Mouse (Mus musculus) erythroblast, adult 5-6 weeks (primary cell): ENCODE measurements at regions not wholly inside any gene's neighbourhood (a gene's known extent, or its start where the extent isn't known, plus 50 kb on each side); places are given as distances from the start of the nearest gene placed in this dataset.

Experiments used
- ATAC-seq: replicated peaks from 2 replicates; pipeline ENCODE4 v1.8.0; 2016; ENCODE audit warnings: moderate number of reproducible peaks, mild to moderate bottlenecking, moderate TSS enrichment, inconsistent platforms; ENCODE audit not compliant: poor library complexity, low FRiP score, severe bottlenecking

DNA sequence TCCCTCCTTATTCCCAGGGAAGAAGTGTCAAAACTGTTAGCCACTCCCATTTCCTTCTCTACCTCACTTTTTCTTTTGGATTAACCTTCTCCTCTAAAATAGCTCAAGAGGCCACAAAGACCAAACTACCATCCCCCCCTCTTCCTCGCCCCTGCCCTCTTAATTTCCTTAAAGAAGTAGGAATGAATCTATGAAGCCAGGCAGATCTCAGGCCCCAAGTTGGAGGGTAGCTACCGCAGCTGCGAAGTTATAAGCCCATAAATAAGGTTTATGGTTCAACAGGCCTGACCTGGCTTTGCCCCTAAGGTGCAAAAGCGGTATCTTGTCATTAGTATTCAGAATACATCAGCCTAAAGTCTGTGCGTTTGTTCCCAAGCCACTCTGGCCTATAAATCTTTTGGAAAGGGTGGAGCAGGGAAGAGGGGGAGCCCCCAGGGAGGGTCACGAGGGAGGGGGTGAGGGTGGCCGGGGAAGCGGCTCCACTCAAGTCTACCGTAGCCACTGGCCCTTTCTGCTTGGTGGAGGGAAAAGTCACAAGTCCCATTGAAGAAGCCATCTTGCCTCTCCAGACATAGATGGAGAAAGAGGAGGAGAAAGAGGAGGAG is 103.4 kb downstream of the Sox9 start:
- no peak for ATAC-seq

DNA sequence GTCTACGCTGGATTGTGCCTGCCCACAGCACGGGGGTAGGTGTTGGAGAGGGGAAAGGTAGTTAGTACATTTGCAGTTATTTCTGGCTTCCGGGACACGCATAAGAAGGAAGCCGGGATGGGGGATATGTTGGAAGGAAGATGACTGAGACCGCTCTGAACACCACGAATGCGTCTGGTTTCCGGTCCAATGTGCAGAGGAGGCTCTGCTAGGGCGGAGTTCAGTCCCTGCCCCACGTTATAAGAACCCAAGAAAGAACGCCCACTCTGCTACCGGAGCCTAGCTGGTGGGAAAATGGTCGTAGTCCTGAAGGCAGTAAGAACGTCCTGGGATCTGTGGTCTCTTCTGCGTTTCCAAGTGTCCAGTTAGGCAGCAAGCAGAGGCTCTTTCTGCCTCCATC is 104.1 kb downstream of the Sox9 start:
- ATAC-seq: no peak

DNA sequence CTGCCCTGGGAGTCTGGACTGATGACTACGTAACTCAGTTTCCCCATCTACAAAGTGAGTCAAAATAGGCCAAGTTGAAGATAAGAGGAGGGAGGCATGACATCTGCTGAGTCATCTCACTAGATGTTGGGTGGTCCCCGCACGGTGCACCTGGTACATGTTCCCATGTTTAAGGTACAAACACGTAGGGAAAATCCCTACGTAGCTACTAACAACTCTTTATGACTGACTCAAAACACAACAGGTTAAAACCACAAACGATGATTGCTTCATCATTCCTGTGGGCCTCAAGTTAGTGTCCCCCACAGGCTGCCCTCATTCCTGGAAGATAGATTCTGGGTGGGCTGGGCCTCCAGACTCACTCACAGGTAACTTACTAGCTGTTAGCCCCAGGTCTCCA is 107.7 kb downstream of the Sox9 start:
- no peak for ATAC-seq

DNA sequence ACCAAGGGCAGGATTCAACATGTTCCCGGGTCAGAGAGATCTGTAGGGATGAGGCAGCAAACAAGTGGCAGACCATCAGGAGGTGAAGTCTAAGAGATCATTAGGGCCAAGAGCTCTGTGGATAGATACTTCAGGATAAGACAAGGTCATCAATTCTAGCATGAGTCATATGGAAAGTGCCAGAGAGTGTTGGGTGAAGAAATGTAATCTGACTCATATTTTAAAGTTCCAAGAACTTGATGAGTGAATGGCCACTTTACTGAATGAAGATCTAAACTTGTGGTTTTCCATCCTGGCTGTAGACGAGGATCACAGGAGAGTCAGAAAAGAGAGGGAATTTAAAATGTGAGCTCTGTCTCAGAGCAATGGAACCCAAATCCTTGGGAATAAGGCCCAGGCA is 115.6 kb downstream of the Sox9 start:
- no peak for ATAC-seq

DNA sequence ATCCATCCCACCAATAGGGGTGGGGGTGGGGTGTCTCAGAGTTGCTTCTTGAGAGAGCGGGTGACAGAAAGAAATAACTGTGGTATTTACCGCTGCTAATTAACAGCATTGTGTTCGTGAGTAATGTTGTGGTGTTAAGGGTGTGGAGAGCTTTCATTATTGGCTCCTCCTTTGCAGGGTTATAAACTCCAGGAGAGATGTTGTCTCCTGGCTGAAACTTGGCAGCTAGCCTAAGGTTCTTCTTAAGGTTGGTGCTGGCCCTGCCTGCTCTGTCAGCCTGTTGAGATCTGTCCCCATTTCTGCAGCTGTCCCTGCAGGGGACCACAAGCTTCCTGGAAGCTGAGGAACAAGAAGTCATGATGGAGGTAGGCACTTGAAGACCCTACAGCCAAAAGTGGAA is 120.6 kb downstream of the Sox9 start:
- ATAC-seq: no peak

DNA sequence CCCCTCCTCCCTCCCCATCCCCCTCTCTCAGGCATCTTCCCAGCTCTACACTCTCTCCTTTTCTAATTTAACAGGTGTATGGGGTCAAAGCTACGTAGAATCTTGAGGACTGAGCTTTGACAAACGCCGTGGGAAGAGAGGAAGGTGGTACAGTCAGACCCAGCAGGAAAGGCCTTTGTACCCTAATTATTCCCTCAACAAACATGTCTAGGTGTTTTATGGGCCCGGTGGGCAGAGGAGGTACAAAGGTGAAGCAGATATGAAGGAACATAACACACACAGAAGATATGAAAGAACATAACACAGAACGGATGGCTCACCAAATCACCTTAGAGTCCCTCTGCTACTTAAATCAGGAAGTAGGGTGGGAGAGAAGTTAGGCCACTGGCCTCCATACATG is 128.3 kb downstream of the Sox9 start:
- no peak for ATAC-seq

DNA sequence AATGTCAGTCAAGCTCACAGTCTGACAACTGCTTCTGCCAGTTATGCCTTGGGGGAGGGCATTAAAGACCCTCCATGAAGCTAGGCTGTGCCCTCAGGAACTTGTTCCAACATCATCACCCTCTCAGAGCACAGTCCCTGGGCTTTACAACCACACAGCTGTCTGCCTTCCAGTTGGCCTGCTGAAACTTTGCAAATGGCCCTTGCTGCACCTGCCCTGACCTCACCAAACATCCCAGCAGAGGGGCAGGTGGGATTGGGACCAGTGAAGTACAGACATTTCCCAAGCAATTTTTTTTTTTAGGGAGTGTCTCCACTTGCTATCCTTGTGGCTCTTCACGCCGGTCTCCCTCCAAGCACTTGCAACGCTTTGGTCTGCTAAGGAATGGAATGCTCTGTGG is 130.9 kb downstream of the Sox9 start:
- no peak for ATAC-seq

DNA sequence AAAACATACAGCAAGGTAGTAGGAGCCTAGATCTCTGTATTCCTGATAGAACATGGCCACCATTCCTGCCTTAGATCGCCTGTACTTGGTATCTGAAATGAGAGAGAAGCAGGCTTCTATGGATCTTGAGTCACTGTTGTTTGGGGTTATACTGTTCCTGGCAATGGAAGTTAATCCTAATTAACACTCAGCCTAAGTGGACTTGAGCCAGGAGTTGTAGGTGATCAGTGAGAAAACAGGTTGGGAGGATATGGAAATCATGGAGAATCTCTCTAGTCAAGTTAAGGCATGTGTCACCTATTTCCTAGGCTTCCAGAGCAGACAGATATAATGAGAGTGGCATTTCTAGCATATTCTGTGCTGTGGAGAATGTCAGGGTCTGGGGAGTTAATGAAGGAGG is 134.9 kb downstream of the Sox9 start:
- ATAC-seq: no peak

DNA sequence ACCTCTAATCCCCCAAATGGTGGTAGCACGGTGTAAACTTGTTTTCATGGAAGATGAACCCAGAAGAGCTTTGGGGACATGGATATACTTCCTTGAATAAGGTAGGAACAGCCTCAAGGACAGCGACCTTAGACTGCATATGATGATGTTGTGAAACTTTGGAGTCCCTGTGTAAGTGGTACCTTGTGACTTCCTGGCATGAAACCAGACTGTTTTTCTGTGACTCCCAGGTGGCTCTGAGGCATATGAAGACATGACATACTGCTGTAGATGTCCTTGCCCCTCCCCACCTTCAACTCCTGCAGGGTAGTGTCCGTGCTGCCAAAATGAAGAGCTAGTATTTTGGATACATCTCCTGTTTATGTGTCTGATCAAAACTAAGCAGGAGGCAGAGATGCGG is 138.1 kb downstream of the Sox9 start:
- no peak for ATAC-seq

DNA sequence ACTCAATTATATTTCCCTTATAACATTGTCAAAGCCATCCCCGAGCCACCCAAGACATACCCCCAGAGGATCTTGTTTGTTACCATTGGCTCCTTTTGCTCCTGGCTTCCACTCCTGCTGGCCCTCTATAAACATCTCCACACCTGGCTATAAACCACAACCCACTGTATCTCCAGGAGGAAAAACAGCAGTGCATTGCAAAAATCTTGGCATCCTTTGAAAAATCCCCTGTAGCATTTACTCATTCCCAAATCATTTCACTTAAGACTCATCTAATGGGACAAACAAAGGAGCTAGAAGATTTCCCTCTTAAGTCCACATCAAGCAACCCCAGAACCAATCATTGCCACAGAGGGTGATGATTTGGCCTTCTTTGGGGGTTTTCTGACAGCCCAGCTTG is 142.6 kb downstream of the Sox9 start:
- ATAC-seq: no peak

DNA sequence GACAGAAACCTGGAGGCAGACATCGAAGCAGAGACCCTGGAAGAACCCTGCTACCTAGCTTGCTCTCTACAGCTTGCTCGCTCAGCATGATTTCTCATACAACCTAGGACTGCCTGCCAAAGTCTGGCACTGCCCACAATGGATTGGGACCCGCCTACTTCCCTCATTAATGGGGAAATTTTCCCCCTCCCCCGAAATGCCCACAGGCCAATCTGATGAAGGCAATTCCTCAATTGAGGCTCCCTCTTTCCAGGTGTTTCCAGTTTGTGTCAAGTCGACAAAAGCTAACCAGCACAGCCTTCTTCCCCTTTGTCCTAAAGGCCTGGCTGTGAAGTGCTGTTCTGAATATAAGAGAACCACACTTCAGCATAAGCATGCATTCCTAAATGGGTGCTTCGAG is 143.1 kb downstream of the Sox9 start:
- no peak for ATAC-seq

DNA sequence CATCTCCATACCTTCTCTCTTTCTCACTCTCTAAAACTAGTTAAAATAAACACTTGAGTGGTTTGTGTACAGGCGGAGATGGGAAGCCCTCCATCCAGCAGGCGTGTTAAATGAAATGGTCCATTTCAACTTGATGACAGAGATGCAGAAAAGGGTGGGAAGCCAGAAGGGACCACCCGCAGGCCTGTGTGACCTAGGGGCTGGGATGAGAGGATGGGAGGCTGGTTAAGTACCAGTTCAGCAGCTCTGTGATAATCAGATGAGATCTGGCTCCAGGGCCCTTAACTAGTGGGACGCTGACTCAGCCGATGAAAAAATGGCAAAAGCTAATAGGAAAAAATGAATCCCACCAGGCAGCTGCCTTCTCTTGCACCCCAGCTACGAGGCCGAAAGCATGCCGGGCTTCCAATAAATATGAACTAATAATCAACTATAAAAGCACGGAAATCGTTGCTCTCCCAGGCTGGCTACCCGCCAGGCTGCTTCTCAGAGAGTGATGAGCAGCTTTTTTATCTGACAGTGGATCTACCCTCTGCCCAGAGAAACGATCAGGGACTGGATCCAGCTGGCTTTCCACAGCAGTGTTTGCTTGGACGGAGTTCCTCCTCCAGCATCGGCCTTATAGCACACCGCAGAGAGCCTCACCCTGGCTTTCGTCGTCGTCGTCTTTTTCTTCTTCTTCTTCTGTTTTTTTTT is 144.5 kb downstream of the Sox9 start:
- no peak for ATAC-seq

DNA sequence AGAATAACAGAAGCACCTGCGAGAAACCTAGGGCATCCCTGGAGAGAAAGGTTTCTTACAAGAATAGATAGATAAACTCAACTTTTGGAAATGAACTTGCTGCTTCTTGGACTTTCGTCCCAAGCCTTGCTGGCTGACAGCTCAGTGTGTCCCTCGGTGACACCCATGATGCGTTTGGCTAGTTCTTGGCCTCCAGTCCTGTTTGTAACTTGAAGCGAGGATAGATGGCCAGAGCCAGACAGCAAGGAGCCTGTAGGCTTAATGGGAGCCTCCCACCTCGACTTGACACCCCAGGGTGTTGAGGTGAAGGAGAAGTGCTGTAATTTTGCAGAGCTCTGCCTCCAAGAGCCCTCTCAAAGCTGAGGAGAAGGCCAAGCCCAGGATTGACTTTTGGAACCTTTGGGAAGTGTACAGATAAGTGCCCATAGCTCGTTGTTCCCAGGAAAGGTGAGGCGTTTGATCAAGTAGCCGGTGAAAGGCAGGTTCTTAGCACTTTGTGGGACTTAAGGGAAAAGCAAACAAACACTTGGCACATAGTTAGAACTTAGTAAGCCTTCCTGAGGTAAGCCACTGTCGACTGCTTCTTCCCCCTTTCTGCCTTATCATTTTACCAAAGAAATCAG is 148.3 kb downstream of the Sox9 start:
- no peak for ATAC-seq

DNA sequence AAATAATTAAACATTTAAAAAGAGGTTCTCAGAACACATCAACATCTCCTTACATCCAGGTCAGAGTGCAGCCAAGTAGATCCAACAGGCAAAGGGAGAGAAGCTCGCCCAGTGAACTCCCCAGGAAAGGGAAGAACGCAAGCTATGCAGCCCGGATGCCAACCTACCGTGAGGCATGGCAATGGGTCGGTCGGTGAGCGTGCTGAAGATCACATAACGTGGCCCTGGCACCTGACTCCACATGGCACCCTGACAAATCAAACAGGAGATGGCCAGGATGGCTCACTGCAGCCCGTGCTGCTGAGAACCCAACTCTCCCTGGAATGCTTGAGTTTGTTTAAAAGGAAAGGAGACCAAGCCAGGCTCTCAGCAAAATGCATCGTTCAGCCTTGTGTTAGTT is 156.0 kb downstream of the Sox9 start:
- ATAC-seq: no peak

DNA sequence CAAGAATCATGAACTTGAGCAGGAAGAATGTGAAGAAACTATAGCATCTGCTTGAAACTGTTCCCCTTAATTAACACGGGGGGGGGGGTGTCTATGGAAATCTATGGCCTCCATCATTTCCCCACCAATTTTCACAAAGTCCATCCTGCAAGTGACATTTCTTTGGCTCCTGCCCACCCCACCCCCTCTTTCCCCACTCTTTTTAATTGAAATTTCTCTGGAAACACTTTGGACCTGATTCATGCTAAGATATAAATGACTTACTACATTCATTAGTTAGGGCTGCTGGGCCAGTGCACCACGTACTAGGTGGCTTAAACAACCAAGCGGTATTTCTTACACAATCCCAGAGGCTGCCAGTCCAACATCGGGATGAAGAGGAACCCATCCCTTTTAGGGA is 169.4 kb downstream of the Sox9 start:
- ATAC-seq: no peak

DNA sequence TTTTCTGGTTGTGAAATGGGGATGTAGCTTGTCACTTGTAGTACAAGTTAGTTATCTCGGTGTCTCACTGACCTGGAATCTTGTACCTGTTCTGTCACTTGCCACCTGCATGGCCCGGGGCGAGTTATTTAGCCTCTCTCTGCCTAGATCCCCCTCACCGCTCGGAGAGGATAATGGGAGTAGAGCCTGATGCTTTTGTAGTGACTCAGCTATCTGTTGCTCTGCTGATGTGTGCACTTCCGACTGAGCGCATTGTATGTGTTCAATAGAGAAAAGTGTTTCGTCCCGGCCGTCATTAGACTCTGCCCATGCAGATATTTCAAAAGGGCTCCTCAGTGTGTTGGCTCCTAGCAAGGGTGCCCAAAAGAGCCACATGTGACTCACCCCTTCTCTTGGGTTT is 170.3 kb downstream of the Sox9 start:
- no peak for ATAC-seq

DNA sequence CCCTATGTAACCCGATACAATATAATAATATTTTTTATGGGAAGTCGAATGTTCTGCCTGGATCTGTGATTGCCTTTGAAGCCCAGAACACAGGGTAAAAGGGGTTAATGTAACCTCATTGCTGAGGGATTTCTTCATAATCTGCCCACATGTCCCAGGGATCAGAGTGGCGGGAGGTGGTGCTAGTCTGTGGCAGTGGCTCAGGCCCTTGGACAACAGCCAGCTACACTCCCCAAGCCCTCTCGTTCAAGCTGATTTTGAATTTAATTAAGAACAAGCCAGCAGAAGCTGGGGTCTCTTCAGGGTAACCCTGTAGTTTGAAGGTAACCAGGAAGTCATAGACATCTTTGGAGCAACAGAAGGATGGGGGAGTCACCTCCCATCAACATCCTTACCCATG is 171.5 kb downstream of the Sox9 start:
- ATAC-seq: no peak

DNA sequence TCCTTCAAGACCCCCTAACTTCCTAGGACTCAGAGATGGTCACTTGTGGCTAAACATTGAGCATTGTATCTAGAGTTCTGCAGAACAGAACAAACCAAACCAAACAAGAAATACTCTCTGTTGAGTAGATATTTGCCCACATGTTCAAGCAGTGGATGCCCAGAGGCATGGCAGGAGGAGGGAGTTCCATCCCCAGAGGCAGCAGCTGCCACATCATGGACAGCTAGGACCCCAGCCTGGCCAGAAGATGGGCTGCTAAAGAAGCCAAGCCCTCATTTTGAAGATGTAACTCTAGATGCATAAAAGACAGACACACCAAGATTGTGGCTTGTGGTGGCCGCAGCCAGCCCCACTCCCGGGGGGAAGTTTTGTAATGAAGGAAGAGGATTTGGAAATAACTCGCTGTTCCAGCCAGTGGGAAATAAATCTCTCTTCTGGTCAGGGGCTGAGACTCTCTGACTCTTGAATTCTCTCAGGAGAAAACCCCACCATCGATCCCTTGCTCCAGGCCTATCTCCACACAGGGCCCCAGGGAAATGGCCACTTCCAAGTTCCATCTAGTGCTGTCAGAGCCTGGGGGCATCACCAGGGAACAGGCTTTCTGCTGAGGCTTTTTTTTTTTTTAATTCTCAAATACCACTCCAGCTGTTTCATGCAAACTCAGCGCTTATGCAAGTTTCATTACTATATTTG is 174.9 kb downstream of the Sox9 start:
- ATAC-seq: no peak

DNA sequence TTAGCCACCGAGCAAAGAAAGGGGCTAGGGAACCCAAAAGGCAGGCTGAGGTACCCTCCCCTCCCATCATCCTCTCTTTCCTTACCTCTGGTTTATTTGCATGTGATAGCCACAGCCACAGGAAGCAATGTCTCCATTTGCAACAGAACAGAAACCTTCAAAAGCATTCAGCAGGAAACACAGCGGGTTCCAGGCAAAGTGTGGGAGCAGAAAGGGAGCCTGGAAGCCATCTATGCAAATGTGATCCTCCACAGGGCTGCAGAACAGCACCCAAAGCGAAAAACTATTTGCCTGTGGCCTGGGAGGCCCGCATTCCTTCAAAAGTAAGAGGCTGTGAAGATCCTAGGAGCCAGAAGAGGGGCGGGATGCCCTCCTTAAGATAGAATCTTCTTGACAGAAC is 177.6 kb downstream of the Sox9 start:
- no peak for ATAC-seq

DNA sequence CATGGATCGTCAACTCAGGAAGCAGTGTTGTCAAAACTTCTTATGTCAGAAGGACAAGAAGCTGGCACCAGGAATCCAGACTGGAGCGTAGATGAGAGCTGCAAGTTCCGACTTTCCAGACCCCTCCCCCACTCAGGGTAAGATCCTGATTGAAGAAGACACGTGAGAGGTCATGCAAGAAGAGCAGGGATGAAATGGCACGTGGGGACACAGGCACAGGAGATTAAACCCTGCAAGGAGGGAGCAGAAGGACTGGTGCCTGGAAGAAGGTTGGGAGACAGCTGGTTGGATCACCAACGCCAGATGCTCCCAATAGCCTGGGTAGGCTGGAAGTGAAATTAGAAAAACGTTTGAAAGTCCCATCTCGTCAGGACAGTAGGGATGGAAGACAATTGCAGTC is 191.3 kb downstream of the Sox9 start:
- no peak for ATAC-seq

DNA sequence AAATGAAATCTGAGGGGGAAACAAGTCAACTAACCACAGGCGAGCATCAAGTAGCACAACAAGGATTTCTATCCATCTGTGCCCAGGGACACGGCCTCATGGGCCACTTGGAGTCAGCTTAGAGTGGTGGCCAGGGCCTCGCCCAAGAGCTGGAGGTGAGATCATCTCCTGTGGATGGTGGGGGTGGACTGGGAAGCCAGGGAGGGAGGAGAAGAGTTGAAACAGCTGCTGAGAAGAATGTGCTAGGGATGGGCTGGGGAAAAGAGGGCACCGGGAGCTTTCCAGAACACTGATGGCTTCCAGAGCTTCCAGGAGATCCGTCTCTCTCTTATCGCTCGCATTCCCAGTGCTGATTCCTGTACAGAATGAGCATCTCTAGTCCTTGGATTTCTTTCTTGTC is 192.9 kb downstream of the Sox9 start:
- ATAC-seq: no peak
